Mouse (Mus musculus): ENCODE measurements at regions not wholly inside any gene's neighbourhood (a gene's known extent, or its start where the extent isn't known, plus 50 kb on each side); places are given as distances from the start of the nearest gene placed in this dataset.
A peak's percentile ranks its signal among the peaks of the same experiment; 100 is the strongest.
"Not testable (repeated sequence)": the region's sequence is repeated elsewhere in the genome, so short reads cannot be mapped to it uniquely, and the experiment has no call there.

DNA sequence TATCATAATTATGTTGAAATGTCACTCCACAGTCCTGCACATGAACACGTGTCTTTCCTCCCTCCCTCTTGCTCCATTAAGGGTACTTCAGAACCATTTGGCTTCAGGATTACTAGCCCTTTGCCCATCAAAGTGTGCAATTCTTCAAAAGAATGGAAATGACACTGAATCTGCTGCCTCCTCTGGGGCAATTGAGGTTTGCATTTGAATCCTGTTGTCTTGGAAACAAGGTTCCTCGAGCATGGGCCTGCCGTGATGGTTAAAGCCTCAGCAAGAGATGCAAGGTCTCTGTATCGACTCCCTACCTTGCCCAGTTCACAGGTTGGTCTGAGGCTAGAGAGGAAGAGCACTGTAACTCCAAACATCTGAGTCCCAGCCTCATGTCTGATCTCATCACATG, 136.0 kb downstream of the Sptssa start:
- DNase-seq (ENCODE audit: extremely low spot score in 1 of 2, low spot score in 1 of 2) = no peak

DNA sequence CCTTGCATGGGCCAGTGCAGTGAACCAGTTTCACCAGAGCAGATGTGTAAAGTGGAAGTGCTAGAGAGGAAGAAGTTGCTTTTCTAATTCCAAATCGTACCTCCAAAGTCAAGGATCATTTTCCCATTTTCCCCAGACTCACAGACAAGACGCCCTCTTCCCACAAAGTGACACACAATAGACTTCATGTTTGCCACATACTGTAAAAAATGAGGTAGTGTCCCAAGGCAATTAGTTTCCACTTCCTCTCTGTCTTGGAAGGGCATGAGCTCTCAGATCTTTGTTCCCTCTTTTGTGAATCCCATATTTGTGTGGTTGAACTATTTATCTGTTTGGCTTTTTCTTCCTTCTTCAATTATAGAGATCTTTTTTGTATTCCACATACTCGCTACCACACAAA, 137.0 kb downstream of the Sptssa start:
- no peak for DNase-seq (ENCODE audit: extremely low spot score in 1 of 2, low spot score in 1 of 2)

DNA sequence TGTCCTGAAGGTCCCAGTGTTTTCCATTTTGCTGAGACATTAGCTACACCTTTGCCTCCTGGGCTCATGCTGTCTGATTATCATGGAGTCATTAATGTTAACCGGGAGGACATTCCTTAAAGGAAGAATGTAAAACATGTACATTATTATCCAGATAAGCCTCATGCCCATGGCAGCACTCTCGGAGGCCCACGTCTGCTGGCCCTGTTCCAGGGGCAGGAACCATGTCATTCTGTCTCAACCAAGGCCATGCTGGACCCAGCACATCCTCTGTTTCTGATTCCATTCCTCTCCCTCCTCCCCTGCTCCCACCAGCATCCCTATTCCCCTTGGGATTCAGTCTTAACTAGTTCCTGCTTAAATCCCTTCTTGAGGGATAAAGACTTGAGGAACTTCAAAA, 139.1 kb downstream of the Sptssa start:
- DNase-seq (ENCODE audit: extremely low spot score in 1 of 2, low spot score in 1 of 2) = no peak

DNA sequence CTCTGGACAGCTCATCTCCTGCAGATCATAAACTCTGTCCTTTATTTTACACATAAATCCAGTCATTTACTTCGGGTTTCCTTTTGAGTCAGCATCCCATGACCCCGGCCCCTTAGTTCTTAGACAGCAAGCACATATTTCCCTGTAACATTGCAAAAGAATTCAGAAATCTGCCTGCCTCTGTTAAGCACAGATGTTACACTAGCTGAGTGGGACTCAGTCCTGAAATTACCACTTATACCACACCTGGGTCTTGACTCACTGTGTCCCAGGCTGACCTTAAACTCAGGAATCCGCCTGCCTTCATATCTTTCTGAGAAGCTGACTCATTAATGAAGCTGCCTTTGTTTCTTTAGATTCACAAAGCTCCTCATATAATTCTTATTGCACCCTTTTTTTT, 139.9 kb downstream of the Sptssa start:
- no peak for DNase-seq (ENCODE audit: extremely low spot score in 1 of 2, low spot score in 1 of 2)

DNA sequence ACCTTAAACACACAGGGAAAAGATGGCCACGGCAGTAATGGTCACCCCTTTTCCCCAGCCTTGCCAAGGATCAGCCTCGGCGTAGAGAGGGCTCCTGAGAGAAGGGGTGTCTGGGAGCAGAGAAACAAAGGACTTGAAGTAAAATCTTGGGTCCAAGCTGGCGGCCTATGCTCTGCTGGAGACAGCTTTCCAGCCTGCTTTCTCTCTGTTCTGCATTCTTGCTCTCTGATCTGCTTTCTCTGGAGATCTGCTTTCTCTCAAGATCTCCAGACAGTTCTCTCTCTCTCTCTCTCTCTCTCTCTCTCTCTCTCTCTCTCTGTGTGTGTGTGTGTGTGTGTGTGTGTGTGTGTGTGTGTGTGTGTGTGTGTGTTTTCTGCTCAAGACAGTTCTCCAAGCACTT, 140.3 kb downstream of the Sptssa start:
- DNase-seq (ENCODE audit: extremely low spot score in 1 of 2, low spot score in 1 of 2) = not testable (repeated sequence)

DNA sequence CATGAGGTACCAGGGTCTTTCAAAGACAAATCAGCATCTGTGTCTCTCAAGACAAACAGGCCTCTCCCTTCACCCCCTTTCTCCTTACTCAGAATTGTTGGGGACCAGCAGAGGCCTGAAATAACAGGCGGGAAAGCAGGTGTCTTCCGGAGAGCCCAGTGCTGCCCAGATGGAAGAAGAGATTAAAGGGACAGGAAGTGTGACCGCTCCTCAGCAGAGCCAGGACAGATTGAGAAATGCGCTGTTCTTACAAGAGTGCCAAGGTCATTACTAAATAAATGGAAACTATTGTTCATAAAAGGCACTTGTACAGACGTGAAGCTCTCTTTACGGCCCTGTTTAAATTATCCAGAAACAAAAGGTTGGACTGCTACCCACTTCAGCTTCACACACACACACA, 146.5 kb downstream of the Sptssa start:
- DNase-seq (ENCODE audit: extremely low spot score in 1 of 2, low spot score in 1 of 2) = no peak

DNA sequence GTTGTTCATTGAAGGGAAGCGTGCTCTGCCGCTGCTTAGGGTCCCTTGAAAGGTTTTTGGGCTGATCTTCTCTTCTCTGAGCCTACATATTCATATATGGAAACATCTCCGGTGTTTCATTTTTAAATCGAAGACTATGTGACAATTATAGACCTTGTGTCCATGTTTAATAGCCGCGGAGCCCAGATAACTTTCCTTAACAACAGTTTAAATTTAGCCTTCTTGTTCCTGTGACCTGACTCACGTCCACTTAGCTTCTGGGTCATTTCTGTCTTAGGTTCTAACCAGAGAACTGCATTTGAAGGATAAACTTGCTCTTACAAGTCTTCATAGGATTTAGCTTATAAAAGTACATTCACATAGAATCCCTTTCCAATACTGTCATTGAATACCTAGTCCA, 153.6 kb downstream of the Sptssa start:
- no peak for DNase-seq (ENCODE audit: extremely low spot score in 1 of 2, low spot score in 1 of 2)

DNA sequence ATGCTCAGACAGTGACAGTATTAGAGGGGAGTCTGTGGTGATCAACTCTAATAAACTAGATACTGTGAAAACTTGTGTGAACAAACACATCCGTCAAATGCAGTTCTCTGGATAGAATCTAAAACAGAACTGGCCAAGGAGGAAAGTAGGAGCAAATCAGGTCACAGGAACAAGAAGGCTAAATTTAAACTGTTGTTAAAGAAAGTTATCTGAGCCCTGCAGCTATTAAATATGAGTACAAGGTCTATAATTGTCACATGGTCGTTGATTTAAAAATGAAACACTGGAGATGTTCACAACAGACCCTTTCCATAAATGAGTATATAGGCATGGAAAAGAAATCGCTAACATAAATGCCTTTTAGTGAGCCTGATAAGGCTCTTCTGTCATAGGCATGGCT, 156.4 kb downstream of the Sptssa start:
- no peak for DNase-seq (ENCODE audit: extremely low spot score in 1 of 2, low spot score in 1 of 2)

DNA sequence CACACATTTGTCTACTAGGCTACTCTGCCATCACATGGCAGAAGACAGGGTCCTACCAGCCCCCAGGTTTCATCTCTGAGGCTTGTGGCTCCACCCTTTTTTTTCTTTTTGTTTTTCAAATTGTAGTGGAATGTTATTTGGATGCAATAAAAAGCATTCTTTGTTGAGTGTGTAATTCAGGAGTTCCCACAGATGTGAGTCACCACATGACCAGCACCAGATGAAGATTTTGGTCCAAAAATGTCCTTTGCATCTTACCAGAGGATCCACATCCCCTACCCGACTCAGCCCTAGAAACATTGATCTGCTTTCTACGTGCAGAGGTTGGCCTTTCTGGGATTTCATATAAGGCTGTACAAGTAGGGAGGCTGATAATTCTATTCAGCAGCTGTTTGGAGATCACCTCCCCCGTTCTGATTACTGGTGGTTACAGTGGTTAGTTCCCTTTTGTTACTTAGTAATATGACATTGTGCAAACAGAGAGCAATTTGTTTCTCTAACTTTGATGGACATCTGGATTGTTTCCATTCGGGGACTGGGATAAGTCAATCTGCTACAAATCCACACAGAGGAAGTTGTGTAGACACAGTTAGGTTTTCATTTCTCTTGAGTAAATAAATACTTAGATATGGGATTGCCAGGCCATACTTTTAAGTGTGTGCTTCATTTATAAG, 160.5 kb downstream of the Sptssa start:
- DNase-seq (ENCODE audit: extremely low spot score in 1 of 2, low spot score in 1 of 2) = no peak

DNA sequence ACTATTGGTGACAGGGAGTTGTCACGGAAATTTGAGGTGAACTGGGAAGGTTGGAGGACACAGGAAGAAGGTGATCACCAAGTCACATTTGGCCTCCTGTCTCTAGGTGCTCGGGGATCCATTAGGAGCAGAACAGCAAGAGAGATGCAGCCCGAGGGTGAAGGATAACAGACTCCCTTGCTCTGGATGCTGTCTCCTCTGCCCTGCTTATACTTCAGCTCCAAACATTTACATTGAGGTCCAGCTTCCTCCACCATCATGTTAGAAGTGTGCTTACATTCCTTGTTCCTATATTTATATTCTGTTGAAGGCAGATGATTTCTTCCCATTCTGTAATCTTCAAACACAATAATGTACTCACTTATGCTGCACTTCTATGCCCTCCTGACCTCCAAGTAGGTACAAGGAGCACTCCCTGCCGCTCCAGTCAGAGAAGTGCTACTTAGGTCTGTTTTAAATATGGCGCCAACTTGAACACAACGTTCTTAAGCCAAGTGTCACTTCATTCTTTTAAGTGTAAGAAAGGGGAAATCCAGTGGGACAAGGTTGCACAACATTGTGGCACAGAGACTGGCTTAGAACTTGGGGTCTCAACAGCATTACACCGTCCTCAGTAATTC, 161.5 kb downstream of the Sptssa start:
- no peak for DNase-seq (ENCODE audit: extremely low spot score in 1 of 2, low spot score in 1 of 2)

DNA sequence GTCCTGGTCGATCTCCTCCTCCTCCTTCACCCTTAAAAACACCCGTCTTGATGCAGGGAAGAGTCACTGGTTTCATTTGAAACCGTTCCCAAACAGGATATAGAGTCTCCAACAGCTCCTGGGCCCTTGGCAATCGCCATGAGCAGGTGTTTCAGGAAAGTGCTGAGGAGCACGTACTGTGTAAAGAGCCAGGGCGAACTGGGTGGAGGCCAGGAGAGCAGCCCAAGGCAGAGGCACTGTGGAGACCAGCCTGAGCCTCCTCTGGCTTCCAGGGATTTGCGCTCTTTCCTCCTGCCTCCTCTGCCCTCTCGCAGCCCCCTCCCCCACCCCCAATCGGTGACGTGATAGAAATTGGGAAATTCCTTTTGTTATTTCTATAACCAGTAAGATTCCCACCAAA, 163.6 kb downstream of the Sptssa start:
- no peak for DNase-seq (ENCODE audit: extremely low spot score in 1 of 2, low spot score in 1 of 2)

DNA sequence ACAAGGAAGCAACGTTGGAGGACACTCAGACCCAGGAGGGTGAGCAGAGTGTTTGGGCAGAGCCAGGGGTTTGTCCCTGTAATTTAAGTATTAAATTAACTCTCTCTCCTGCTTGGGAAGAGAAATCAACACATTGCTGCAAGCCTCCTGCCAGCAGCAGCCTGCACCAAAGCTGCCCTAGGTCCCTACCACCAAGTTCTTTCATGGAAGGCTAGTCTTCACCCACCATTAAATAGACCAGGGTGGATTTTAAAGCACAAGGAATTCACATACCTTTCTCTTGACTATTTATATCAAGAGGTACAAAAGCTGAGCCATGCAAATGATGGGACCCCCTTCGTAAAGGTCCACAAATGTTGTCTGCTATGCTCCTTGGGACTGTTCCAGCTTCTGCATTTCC, 165.9 kb downstream of the Sptssa start:
- no peak for DNase-seq (ENCODE audit: extremely low spot score in 1 of 2, low spot score in 1 of 2)

DNA sequence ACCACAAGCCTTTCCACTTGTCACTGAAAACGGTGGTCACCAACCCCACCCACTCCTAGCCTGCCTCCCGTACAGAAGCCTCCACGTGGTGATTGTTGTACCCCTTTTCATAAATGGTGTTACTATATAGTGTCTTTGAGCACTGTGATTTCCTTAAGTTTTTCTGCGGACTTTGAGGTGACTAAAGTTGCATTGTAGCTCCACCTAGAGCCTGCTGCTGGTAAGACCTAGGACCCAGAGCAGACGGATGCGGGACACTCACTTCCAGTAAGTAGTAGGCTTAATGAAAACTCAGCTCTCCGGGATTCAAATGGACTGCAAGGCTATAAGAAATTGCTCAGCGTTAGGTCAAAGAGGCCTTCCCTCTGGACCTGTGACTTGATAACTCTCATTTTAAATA, 166.7 kb downstream of the Sptssa start:
- peak; percentile 50 to 89 for DNase-seq (ENCODE audit: extremely low spot score in 1 of 2, low spot score in 1 of 2)

DNA sequence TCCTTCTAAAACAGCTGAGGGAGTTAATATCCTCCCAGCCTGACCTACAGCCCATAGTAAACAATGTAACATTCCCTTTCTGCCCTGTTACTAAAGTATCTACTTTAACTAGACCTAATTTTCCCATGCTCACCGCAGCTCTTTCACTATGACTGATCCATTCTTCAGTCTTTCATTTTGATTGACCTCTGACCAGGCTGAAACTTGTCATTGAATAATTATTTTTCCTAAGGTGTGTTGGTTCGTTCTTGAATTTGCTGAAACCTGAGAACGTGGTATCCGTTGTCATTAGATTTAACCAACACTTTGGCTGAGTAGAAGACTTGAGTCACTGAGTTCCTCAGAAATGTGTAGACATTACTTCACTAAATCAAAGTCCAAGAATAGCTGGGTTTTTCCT, 168.7 kb downstream of the Sptssa start:
- no peak for DNase-seq (ENCODE audit: extremely low spot score in 1 of 2, low spot score in 1 of 2)

DNA sequence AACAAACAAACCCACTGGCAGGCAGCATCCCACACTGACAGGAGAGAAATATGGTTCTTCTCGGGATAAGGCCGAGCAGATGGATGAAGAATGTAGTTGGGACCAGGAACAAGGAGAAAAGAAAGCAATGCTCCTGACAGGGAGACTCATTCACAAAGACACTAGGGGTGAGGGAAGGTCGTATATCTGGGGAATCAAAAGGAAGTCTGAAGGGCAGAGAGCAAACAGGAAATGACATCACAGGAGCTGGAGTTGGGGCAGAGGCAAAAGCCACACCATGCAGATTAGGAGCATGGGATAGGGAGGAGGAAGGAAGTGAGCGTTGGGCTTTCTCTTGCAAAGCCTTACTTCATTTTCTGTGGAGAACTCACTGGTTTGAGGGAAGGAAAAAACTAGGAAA, 174.4 kb downstream of the Sptssa start:
- DNase-seq (ENCODE audit: extremely low spot score in 1 of 2, low spot score in 1 of 2) = no peak

DNA sequence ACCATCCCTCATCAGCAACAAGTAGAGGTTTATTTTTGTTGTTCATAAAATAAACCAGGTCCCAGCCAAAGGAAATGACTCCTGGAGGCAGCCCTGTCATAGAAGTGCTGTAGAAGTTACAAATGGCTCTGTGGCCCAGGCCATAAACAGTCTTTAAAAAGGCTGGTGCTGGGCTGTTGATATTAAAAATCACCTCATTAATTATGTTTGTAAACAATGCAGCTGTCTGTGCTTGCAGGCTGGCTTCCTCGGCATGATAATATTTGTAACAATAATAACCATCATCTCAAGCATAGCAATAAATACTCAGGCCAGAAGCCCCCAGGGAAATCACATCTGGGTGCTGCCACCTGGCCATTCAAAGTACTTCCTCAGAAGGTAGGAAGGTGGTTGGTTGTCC, 176.5 kb downstream of the Sptssa start:
- DNase-seq (ENCODE audit: extremely low spot score in 1 of 2, low spot score in 1 of 2) = no peak

DNA sequence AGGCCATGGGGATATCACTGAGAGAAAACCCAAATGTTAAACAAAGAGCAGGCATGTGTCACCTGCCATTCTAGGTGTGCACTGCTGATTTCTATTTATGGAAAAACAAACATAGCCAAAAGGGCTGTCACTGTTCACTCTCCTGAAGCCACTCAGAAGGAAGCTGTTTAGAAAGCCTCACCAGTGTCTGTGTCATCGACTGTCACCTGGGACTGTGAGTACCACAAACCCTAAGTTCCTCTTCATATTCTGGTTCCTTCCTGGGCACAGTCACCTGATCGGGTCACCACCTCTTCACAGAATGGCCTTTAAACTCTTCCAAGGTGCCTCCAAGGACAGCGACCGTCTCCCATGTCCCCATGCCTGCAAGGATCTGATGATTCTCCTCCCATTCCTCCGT, 183.5 kb downstream of the Sptssa start:
- no peak for DNase-seq (ENCODE audit: extremely low spot score in 1 of 2, low spot score in 1 of 2)

DNA sequence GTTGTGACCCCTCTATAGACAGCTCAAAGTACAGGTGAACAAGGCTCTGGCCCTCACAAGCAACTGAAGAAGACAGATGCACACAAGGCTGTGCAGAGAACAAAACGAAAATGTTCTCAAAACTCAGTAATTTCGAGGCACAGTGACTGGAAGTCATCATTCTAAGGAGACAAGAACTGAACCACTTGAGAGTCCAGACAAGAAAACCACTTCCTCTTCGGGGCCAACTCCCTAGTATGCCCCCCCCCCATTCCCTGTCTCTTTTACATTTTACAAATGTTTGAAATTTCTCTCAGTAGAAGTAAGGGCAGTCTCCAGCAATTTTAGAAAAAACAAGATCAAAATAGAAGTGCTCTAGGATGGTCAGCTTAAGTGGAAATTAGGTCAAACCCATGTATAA, 184.0 kb downstream of the Sptssa start:
- DNase-seq (ENCODE audit: extremely low spot score in 1 of 2, low spot score in 1 of 2) = no peak

DNA sequence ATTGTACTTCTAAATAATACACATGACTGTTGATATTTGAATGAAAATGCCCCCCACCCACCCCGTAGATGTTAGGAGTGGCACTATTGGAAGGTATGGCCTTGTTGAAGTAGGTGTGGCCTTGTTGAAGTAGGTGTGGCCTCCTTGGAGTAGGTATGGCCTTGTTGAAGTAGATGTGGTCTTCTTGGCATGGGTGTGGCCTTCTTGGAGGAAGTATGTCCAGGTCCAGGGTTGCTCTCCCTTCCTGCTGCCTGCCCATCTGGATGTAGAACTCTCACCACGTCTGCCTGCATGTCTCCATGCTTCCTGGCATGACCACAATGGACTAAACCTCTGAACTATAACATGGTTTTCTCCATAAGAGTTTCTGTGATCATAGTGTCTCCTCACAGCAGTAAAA, 188.7 kb downstream of the Sptssa start:
- no peak for DNase-seq (ENCODE audit: extremely low spot score in 1 of 2, low spot score in 1 of 2)

DNA sequence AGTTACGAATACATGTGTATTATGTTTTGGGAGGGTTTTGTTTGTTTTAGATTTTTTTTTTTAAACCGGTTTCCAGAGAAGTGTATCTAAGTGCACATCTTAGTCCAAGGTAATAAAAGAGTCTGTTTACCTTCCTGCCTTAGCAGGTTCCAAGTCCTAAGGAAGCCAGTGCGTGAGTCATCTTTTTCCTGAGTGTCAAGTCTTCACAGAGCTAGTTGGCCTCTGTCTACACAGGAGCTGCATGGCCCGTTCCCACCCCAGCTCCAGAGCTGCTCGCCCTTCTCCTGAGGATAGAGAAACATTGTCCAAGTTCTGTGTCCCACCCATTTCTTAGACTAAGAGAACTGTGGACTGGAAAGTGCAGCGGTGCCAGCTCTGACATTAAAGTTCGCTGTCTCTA, 192.6 kb downstream of the Sptssa start:
- DNase-seq (ENCODE audit: extremely low spot score in 1 of 2, low spot score in 1 of 2) = no peak

DNA sequence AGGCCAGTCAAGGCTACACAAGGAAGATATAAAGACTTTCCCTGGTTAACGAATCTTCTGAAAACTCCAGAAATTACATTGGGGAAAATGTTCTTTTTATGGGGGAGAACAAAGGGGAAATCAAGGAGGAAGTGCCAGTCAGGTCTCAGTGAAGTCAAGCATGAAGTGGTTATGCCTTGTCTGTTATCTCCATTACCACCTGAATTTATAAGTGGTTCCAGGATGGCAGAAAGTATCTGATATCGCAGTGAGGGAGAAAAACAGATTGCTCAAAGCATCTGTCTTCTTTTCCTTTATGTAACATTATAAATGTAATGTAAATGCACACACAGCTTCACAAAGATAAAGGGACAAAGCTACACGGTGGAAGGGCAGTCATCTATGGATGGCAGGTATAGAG, 195.0 kb downstream of the Sptssa start:
- no peak for DNase-seq (ENCODE audit: extremely low spot score in 1 of 2, low spot score in 1 of 2)

DNA sequence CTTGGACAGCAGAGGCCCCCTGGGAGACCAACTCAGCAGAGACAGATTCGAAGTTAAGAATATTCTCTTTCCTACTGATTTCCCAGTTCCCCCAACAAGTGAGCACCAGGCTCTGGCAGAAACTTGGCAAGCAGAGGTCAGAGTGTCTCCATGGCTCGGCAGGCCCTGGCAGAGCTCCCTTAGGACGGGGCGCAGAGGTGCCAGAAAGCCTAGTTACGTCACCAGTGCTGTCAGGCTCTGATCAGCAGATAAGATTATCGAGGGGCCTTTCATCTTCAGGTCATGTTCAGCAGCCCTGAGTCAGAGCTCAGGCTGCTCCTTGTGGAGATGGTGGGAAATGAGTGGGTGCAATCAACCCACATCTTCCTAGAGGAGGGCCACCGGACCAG, 196.2 kb downstream of the Sptssa start:
- peak in 1 of 2 experiments; percentile 6 for DNase-seq (ENCODE audit: extremely low spot score in 1 of 2, low spot score in 1 of 2)
